Mouse (Mus musculus) MEL (cell line): ENCODE data around the gene Pkn3. TPM values are rescaled to one million over a fixed set of nuclear protein-coding genes. Genes with fewer than 3 reads are reported as not detected.

Experiments used
- DNase-seq: peaks from one replicate; pipeline ENCODE4 v3.0.0; 2011; ENCODE audit warnings: low read depth, low spot score
- H3K27ac ChIP-seq: 2 replicates; pipeline ENCODE4 v1.5.1; 2012; ENCODE audit warnings: low read depth, mild to moderate bottlenecking, control low read depth, low read length, moderate library complexity; ENCODE audit not compliant: control insufficient read depth
- H3K27me3 ChIP-seq, 2 experiments: fragments of 150-350 bp in 1 of 2; sonication (generic) in 1 of 2; 2 replicates each; pipeline ENCODE4 v1.6.1; 2012; ENCODE audit warnings: low read length in 2 of 2, mild to moderate bottlenecking in 2 of 2, improper control_type of control experiment in 1 of 2, moderate library complexity in 1 of 2; ENCODE audit not compliant: insufficient read depth in 2 of 2, control insufficient read depth in 1 of 2
- H3K36me3 ChIP-seq, 2 experiments: 2 replicates each; pipeline ENCODE4 v1.6.1; 2012 to 2014; ENCODE audit warnings: low read length in 2 of 2, improper control_type of control experiment in 1 of 2, inconsistent platforms in 1 of 2, mild to moderate bottlenecking in 1 of 2; ENCODE audit not compliant: insufficient read depth in 2 of 2, control insufficient read depth in 1 of 2
- H3K4me1 ChIP-seq, 2 experiments: fragments of 150-350 bp in 1 of 2; sonication (generic) in 1 of 2; 2 replicates each; pipeline ENCODE4 v1.6.1; 2012; ENCODE audit warnings: low read length in 2 of 2, improper control_type of control experiment in 1 of 2, mild to moderate bottlenecking in 1 of 2; ENCODE audit not compliant: insufficient read depth in 2 of 2, control insufficient read depth in 1 of 2
- H3K4me3 ChIP-seq, 2 experiments: fragments of 150-350 bp in 1 of 2; sonication (generic) in 1 of 2; 2 replicates each; pipeline ENCODE4 v1.5.1; 2012; ENCODE audit warnings: low read depth in 2 of 2, low read length in 2 of 2, mild to moderate bottlenecking in 2 of 2, moderate library complexity in 2 of 2, control low read depth in 1 of 2, improper control_type of control experiment in 1 of 2; ENCODE audit not compliant: control insufficient read depth in 1 of 2, insufficient read depth in 1 of 2
- H3K79me2 ChIP-seq: 2 replicates; pipeline ENCODE4 v1.6.1; 2012; ENCODE audit warnings: mild to moderate bottlenecking, low read length, moderate library complexity; ENCODE audit not compliant: control insufficient read depth, poor library complexity, insufficient read depth
- H3K9ac ChIP-seq: 2 replicates; pipeline ENCODE4 v1.6.1; 2012; ENCODE audit warnings: low read depth, mild to moderate bottlenecking, control low read depth, low read length, moderate library complexity; ENCODE audit not compliant: control insufficient read depth, poor library complexity, severe bottlenecking
- H3K9me3 ChIP-seq: fragments of 150-350 bp; sonication (generic); replicated peaks from 2 replicates; pipeline ENCODE4 v1.6.1; 2012; ENCODE audit warnings: mild to moderate bottlenecking, low read length, improper control_type of control experiment, moderate library complexity; ENCODE audit not compliant: insufficient read depth
- BHLHE40 ChIP-seq: IDR thresholded peaks from 2 replicates; pipeline ENCODE4 v1.6.1; 2012; ENCODE audit warnings: low read depth, mild to moderate bottlenecking, inconsistent platforms, low read length, improper control_type of control experiment, borderline replicate concordance
- CHD1 ChIP-seq: IDR thresholded peaks from 2 replicates; pipeline ENCODE4 v1.6.1; 2012; ENCODE audit warnings: low read depth, mild to moderate bottlenecking, inconsistent platforms, low read length, improper control_type of control experiment
- CHD2 ChIP-seq: IDR thresholded peaks from 2 replicates; pipeline ENCODE4 v1.6.1; 2011; ENCODE audit warnings: low read length, improper control_type of control experiment
- CTCF ChIP-seq, 3 experiments: IDR thresholded peaks in 2 of 3; conservative IDR thresholded peaks in 1 of 3; 2 replicates each; pipeline ENCODE4 v1.5.1; 2011 to 2012; ENCODE audit warnings: low read length in 3 of 3, low read depth in 2 of 3, mild to moderate bottlenecking in 2 of 3, improper control_type of control experiment in 1 of 3, inconsistent platforms in 1 of 3, mixed read lengths in 1 of 3, moderate library complexity in 1 of 3; ENCODE audit not compliant: control insufficient read depth in 1 of 3, insufficient read depth in 1 of 3, poor library complexity in 1 of 3, severe bottlenecking in 1 of 3
- E2F4 ChIP-seq: IDR thresholded peaks from 2 replicates; pipeline ENCODE4 v1.6.1; 2011; ENCODE audit warnings: low read depth, low read length, improper control_type of control experiment, borderline replicate concordance
- ELF1 ChIP-seq: IDR thresholded peaks from 2 replicates; pipeline ENCODE4 v1.6.1; 2014; ENCODE audit warnings: low read depth, mild to moderate bottlenecking, inconsistent platforms, low read length, improper control_type of control experiment, moderate library complexity
- EP300 ChIP-seq, 2 experiments: IDR thresholded peaks; 2 replicates each; pipeline ENCODE4 v1.6.1; 2011; ENCODE audit warnings: improper control_type of control experiment in 2 of 2, low read length in 2 of 2, low read depth in 1 of 2, mild to moderate bottlenecking in 1 of 2
- ETS1 ChIP-seq: IDR thresholded peaks from 2 replicates; pipeline ENCODE4 v1.6.1; 2012; ENCODE audit warnings: low read depth, mild to moderate bottlenecking, inconsistent platforms, low read length, improper control_type of control experiment, moderate library complexity
- GABPA ChIP-seq: IDR thresholded peaks from 2 replicates; pipeline ENCODE4 v1.6.1; 2012; ENCODE audit warnings: low read depth, mild to moderate bottlenecking, inconsistent platforms, low read length, improper control_type of control experiment, moderate library complexity
- GATA1 ChIP-seq: IDR thresholded peaks from 2 replicates; pipeline ENCODE4 v1.6.1; 2011; ENCODE audit warnings: low read depth, low read length, improper control_type of control experiment
- HCFC1 ChIP-seq: IDR thresholded peaks from 2 replicates; pipeline ENCODE4 v1.6.1; 2012; ENCODE audit warnings: low read depth, mild to moderate bottlenecking, inconsistent platforms, low read length, improper control_type of control experiment, moderate library complexity
- JUND ChIP-seq: IDR thresholded peaks from 2 replicates; pipeline ENCODE4 v1.6.1; 2011; ENCODE audit warnings: low read depth, mild to moderate bottlenecking, improper control_type of control experiment, low read length
- MAX ChIP-seq: IDR thresholded peaks from 2 replicates; pipeline ENCODE4 v1.6.1; 2011; ENCODE audit warnings: low read length, improper control_type of control experiment
- MEF2A ChIP-seq: IDR thresholded peaks from 2 replicates; pipeline ENCODE4 v1.6.1; 2014; ENCODE audit warnings: low read depth, mild to moderate bottlenecking, inconsistent platforms, low read length, improper control_type of control experiment; ENCODE audit not compliant: poor library complexity, insufficient replicate concordance, severe bottlenecking; ENCODE audit errors: extremely low read depth
- MYC ChIP-seq: IDR thresholded peaks from 2 replicates; pipeline ENCODE4 v1.6.1; 2011; ENCODE audit warnings: low read depth, mild to moderate bottlenecking, low read length, improper control_type of control experiment, moderate library complexity
- POLR2AphosphoS2 ChIP-seq: IDR thresholded peaks from 2 replicates; pipeline ENCODE4 v1.6.1; 2011; ENCODE audit warnings: low read length, improper control_type of control experiment
- POLR2AphosphoS5 ChIP-seq: IDR thresholded peaks from 2 replicates; pipeline ENCODE4 v1.6.1; 2012; ENCODE audit warnings: low read depth, borderline replicate concordance, mild to moderate bottlenecking, inconsistent platforms, low read length, moderate library complexity, mixed read lengths
- RAD21 ChIP-seq: IDR thresholded peaks from 2 replicates; pipeline ENCODE4 v1.6.1; 2011; ENCODE audit warnings: mild to moderate bottlenecking, low read depth, low read length, improper control_type of control experiment
- SIN3A ChIP-seq: IDR thresholded peaks from 2 replicates; pipeline ENCODE4 v1.6.1; 2012; ENCODE audit warnings: low read length, improper control_type of control experiment, inconsistent platforms
- SMC3 ChIP-seq: IDR thresholded peaks from 2 replicates; pipeline ENCODE4 v1.6.1; 2011; ENCODE audit warnings: low read depth, low read length, improper control_type of control experiment
- TBP ChIP-seq: IDR thresholded peaks from 2 replicates; pipeline ENCODE4 v1.8.0; 2011; ENCODE audit warnings: low read depth, low read length, improper control_type of control experiment
- USF2 ChIP-seq, 2 experiments: IDR thresholded peaks; 2 replicates each; pipeline ENCODE4 v1.6.1; 2011 to 2012; ENCODE audit warnings: improper control_type of control experiment in 2 of 2, low read length in 2 of 2, borderline replicate concordance in 1 of 2, inconsistent platforms in 1 of 2, low read depth in 1 of 2, mild to moderate bottlenecking in 1 of 2; ENCODE audit not compliant: insufficient read depth in 1 of 2
- ZC3H11A ChIP-seq: IDR thresholded peaks from 2 replicates; pipeline ENCODE4 v1.6.1; 2012; ENCODE audit warnings: low read depth, mild to moderate bottlenecking, inconsistent platforms, low read length, improper control_type of control experiment
- ZMIZ1 ChIP-seq: IDR thresholded peaks from 2 replicates; pipeline ENCODE4 v1.6.1; 2012; ENCODE audit warnings: low read depth, mild to moderate bottlenecking, inconsistent platforms, low read length, improper control_type of control experiment, moderate library complexity
- polyA plus RNA-seq, 2 experiments: library from polyadenylated mRNA; stranded (reverse) in 1 of 2; unstranded in 1 of 2; fragments of >175 nt in 1 of 2; fragments of >200 nt in 1 of 2; gene quantifications; 2 replicates each; pipeline versions ENCODE4 v1.2.1 to v1.2.4; 2012; ENCODE audit warnings: low replicate concordance in 2 of 2, low read depth in 1 of 2; ENCODE audit not compliant: insufficient read length in 2 of 2, insufficient read depth in 1 of 2, missing spikeins in 1 of 2
- total RNA-seq: library from RNA; depleted of rRNA; stranded (reverse); fragments of 300-350 nt; gene quantifications from 2 replicates; pipeline ENCODE4 v1.2.3, GENCODE M21; 2012

The Pkn3 gene
- total and polyA plus RNA-seq, 3 experiments = 2.0 to 5.8 TPM; not detected in 1

GRCm38 (mm10) chr2:30100214-30100613 lies 22.7 kb downstream of the Pkn3 start:
- peak in 1 of 3 experiments; percentile 37; a peak in 2 of 6 replicates for TF ChIP-seq CTCF (IDR thresholded peaks at IDR 0.05 in 2 of 3, conservative IDR thresholded peaks at IDR 0.05 in 1 of 3; ENCODE audit: control insufficient read depth in 1 of 3, insufficient read depth in 1 of 3, low read depth in 2 of 3, low read length in 3 of 3, poor library complexity in 1 of 3, severe bottlenecking in 1 of 3)
- TF ChIP-seq MYC = no peak
- peak; percentile 27; the same call in 1 of the 2 replicates for TF ChIP-seq SMC3
- TF ChIP-seq, all 39 proteins: peak for 2
- Histone ChIP-seq H3K79me2 (peaks cover under 1% of the 10 kb centered on the region; the same call in 1 of the 2 replicates), H3K9me3 (no peaks in the 10 kb centered on the region), H3K27me3 (no peaks in the 10 kb centered on the region), H3K4me1 (peaks cover 0 to 3% of the 10 kb centered on the region in 2 experiments; a peak in 2 of 4 replicates), H3K4me3 (no peak overlapping the region), H3K27ac (no peak overlapping the region), H3K36me3 (no peaks in the 10 kb centered on the region), H3K9ac (no peak overlapping the region)
- DNase-seq = no peak

- no peaks in the 10 kb centered on the region for H3K9me3 ChIP-seq
- TF ChIP-seq EP300 (IDR thresholded peaks at IDR 0.05; ENCODE audit: low read depth in 1 of 2, low read length in 2 of 2) (no peak), SIN3A (peak; percentile 45), E2F4 (no peak), JUND (no peak), POLR2AphosphoS2 (no peak), RAD21 (peak; percentile 93), USF2 (IDR thresholded peaks at IDR 0.05; ENCODE audit: borderline replicate concordance in 1 of 2, insufficient read depth in 1 of 2, low read depth in 1 of 2, low read length in 2 of 2) (no peak), CHD2 (no peak), GATA1 (peak; percentile 45; the same call in 1 of the 2 replicates), ZC3H11A (peak; percentile 76), POLR2AphosphoS5 (no peak), HCFC1 (no peak), CHD1 (no peak), BHLHE40 (no peak), ZMIZ1 (no peak), ETS1 (no peak), MEF2A (no peak), ELF1 (no peak), MAX (no peak), CTCF (IDR thresholded peaks at IDR 0.05 in 2 of 3, conservative IDR thresholded peaks at IDR 0.05 in 1 of 3; ENCODE audit: control insufficient read depth in 1 of 3, insufficient read depth in 1 of 3, low read depth in 2 of 3, low read length in 3 of 3, poor library complexity in 1 of 3, severe bottlenecking in 1 of 3) (peak; percentile 81 to 96 (median 94)), TBP (no peak), GABPA (no peak), MYC (0 out of 2 replicates have a peak, but pooled peaks have one; percentile 37), SMC3 (peak; percentile 94)
- TF ChIP-seq, all 39 proteins: peak for 7
- DNase-seq = peak; percentile 81
- Histone ChIP-seq H3K4me3 (no peak overlapping the region), H3K36me3 (no peaks in the 10 kb centered on the region), H3K27me3 (no peaks in the 10 kb centered on the region), H3K79me2 (no peaks in the 10 kb centered on the region), H3K27ac (no peak overlapping the region), H3K9ac (no peak overlapping the region), H3K4me1 (no peaks in the 10 kb centered on the region)
These were observed 28.9 kb downstream of the Pkn3 start for GRCm38 (mm10) chr2:30106364-30106763.
